Mouse (Mus musculus) left cerebral cortex, postnatal 36 days (tissue): ENCODE measurements around the gene Olfr455. TPM values are rescaled to one million over a fixed set of nuclear protein-coding genes. Genes with fewer than 3 reads are reported as not detected.
A peak's percentile ranks its signal among the peaks of the same experiment; 100 is the strongest.

Source experiments
- DNase-seq, 2 experiments: peaks; one replicate each; pipeline ENCODE4 v3.0.0; 2021 to 2022; ENCODE audit warnings: low spot score in 2 of 2, mixed read lengths in 1 of 2
- intact Hi-C: fragments of 180-260 bp; cut with DNase I; formaldehyde crosslinking; loops from one replicate; pipeline ENCODE4 v1.15.1; 2025
- total RNA-seq, 2 experiments: library from RNA; stranded (reverse); gene quantifications; 2 replicates each; pipeline ENCODE4 v1.2.3; 2021

Olfr455 gene
- not detected for total RNA-seq

GRCm38 (mm10) chr6:42547461-42547860, at the start of gene Olfr455:
TSS of gene Olfr455 (minus strand) at chr6:42547587.
- DNase-seq = no peak
- intact Hi-C loops = no loop called here

- intact Hi-C loops = no loop called here
- no peak for DNase-seq
Observed at GRCm38 (mm10) chr6:42593138-42593882, 45.9 kb upstream of the Olfr455 start.

DNA sequence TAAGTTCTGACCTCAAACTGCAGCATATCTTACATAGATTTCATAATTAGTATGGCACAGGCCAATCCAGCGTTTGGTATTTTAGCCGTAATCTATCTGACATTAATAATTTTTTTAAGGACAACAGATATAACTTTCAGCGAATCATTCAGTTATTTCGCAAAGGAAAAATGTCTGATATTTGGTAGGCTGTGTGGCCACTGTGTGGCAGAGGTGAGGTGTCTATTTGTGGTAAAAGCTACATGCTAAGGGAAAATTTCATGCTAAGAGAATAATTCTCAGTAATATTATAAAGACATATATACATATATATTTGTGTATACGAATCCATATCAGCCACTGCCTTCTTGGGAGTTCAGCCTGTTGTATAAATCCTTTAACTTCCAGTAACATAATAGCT, 39.2 kb upstream of the Olfr455 start:
- intact Hi-C loops = loop anchor here (5.0 to 10.0 kb wide), 2 partner anchors 202 to 264 kb away; partner anchors contain the start of gene Fam131b
- DNase-seq = no peak

DNA sequence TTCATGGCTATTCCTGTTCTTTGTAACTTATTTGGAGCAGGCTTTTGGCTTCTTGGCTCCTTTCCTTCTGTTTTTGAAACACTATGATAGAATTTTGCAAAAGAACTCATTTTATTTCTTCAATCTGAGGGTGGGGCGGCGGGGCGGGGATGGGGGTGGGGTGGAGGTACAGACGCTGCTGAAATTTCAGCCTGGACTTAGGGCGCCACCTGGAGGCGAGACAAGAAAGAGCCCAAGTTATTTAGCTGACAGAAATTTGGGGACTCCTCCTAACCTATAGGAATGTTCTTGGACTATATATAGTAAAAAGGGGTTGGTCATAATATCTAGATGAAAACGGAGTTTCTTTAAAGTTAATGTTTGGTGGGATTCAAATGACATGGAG, 36.1 kb upstream of the Olfr455 start:
- DNase-seq = peak; percentile 50 to 53
- intact Hi-C loops = loop anchor here (2.0 to 10.0 kb wide), 3 partner anchors 199 to 821 kb away; no protein-coding TSS in a partner anchor

DNA sequence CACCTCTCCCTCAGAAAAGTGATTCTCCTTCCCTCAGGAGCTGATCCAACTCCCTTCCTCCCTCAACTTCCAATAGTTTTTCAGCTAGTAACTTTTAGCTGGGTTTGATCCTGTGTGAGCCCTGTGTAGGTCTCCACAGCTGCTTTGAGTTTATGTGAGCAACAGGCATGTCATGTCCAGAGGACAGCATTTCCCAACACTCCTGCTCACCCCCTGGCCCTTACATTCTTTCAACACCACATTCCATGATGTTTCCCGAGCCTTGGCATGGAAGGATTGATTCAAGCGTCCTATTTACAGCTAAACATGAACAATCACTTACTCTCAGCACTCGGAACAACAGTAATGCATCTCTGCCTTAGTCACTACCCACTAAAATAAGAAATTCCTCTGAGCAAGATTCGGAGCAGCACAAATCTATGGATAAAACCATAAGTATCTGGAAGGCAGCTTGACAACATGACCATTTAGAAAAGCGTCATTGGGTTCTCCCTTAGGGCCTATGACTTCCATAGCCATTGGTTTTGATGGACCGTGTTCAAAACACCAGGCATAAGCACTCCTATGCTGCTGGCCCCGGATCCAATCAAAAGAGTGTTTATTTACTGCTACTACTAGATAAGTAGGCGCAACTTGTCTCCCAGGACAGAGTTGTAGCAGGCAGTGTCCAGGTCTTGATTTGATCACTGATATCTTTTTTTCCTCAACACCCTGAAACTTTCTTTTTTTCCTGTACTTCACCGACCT, 35.5 kb upstream of the Olfr455 start:
- intact Hi-C loops = loop anchor here (2.0 to 10.0 kb wide), 3 partner anchors 198 to 821 kb away; no protein-coding TSS in a partner anchor
- no peak for DNase-seq

- no peak for DNase-seq
- intact Hi-C loops = no loop called here
Observed at GRCm38 (mm10) chr6:42578678-42579077, 31.3 kb upstream of the Olfr455 start.

DNA sequence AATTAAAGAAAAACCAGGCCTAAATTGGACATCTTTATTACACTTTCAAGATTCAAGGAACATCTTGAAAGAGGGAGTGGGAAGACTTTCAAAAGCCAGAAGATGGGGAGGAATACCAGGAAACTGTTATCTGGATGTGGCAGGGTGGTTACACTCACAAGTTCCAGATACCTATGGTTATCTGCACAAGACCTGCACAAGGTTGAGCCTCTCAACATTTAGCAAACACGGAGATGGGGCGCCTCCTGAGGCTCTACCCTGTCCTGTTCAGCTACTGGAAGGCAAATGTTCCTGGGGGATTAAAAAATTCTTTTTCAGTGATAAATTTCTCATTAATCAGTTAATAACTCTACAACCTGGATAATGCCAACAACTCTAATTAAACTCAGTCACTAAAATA, 30.0 kb upstream of the Olfr455 start:
- DNase-seq = no peak
- intact Hi-C loops = no loop called here

DNA sequence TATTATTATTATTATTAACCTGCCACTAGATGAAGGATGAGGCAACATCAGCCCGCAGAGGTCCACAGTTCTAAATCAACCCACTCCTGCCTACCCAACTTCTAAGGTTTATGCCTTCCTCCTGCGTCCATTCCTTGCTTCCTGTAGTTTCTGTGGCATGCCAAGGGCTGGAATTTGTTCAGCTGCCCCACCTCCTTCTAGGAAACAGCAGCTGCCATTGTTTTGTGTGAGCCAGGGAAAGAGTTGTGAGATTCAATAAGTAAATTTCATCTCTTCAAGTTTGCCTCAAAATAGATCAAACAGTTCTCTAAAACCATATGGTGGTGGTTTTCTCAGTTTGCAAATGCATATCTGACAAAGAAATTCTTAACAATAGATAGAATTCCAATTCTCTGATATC, 20.8 kb upstream of the Olfr455 start:
- DNase-seq = peak in 1 of 2 experiments; percentile 40
- intact Hi-C loops = no loop called here

DNA sequence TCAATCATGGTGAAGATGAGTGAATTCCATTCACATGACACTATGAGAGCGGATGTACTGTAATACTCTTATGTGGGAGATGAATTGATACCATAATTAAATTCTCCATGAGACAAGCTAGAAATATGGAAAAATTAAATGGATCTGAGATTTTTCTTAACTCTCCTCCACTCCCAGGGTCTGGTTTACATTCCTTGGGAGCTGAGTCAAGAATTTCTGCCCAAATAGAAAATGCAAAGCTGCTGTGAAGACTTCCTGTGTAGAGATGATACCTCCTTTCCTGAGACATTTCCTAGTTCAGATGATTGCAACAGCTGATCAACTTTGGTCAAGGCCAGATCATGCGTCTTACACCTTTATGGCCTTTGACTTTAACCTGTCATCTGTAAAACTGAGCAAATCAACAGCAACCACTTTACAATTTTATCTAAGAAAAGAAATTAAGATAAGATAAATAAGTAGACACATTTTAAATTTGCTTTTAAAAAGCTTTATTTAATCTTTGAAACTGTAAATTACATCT, 18.8 kb upstream of the Olfr455 start:
- no peak for DNase-seq
- intact Hi-C loops = no loop called here

DNA sequence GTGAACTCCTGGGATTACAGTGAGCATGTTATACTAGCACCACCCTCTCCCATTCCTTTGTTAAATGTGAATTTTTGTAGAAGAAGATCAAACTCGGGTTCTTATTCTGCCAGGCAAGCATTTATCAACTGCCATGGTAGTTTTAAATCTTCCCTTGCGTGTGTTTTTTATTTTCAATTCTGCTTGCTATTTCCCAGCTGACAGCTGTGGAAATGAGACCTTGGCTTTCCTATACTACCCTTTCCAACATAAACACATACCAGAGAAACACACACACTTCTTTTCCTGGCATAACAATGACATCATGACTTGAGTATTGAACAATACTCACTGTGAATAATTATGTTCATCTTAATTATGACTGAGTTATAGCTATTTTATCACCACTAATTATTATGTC, 14.9 kb upstream of the Olfr455 start:
- intact Hi-C loops = no loop called here

DNA sequence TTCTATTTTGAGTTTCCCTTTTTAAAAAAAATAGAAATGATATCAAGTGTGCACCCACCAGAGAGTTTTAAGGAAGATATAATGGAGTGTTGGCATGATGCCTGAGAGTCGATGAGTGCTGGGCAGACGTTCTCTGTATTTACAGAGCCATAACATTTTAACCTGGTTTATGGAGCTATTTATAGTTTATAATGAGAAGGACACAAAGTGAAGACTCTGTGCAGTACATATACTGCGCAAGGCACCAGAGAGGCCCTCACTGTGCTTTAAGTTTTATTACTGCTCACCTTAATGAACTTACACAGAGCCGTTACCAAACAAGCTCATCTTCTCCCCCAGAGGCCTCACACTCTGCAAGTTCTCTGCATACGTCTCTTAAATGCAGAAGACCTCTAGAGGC, 13.5 kb upstream of the Olfr455 start:
- intact Hi-C loops = no loop called here

More for the DNA sequence above, 14.9 kb upstream of the Olfr455 start:
- DNase-seq = no peak

DNA sequence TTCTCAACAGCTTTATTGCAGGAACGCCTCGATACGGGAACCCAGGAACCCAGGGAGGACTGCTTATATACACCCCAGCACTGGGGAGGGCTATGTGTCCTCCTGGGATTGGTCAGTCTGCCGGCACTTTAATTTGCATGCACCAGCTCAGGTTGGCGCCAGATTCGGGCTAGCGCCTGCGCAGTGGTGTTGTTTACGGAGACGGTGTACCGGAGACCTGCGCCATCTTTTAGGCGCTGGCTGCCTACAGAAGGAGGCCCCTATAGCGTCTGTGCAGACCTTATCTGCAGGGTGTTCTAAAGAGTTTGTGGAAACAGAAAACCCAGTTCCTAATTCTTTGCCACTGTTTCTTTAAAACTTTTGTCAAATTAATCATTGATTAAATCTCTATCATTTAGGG, 11.3 kb upstream of the Olfr455 start:
- intact Hi-C loops = no loop called here
- no peak for DNase-seq

More for the DNA sequence above, 13.5 kb upstream of the Olfr455 start:
- no peak for DNase-seq

DNA sequence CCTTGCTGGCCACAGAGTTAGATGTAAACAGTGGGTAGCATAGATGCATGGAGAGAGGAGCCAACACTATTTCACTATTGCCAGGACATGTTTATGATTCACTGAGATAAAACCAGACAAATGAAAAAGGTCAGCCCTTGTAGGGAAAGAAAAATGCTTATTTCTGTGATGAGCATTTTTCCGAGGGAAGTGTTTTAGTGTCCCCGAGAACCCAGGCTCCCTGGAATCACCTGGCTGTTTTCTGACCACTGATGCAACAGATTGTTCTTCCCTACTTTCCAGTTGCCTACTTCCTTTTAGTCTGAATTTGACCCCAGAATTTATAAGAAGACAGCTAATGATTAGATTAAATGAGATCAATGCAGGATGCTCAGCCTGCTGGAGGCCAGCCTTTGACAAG, 1.2 kb downstream of the Olfr455 start:
- intact Hi-C loops = no loop called here
- DNase-seq = no peak

DNA sequence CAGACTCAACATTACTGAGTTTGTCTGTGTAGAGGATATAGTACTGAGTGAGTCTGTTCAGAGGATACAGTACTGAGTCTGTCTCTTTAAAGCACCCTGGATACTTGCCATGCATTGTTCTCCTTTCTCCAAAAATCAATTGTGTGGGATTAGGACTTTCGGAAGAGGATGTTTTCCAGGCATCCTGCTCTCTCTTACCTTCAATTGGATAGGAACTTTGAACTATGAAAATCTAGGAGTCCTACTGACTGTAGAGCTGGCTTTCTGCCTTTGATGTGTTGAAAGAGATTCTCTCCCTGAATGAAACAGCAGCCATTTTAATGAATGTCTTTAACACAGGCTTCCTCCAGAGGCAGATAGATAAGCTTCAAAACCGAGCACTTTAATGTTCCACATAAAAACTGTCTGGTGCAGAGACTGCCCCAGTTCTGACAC, 1.9 kb downstream of the Olfr455 start:
- intact Hi-C loops = no loop called here
- DNase-seq = no peak

DNA sequence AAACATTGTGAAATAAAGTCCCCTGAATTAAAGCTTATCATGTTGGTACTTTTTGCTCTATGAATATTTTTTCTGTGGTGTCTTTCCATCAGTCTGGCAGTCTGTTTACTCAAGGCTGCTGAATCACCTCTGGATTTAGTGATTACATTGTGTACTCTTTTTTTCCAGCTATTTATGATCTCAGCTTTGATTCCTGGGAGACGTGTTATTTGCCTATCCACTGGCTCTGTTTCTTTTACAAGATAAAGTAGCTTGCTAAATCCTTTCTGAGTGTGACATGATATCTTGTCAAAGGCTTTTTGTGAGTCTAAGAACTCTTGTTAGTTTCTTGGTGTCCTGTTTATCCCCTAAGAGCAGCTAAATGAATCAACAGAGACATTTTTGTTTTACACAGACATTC, 2.5 kb downstream of the Olfr455 start:
- intact Hi-C loops = no loop called here
- DNase-seq = no peak

DNA sequence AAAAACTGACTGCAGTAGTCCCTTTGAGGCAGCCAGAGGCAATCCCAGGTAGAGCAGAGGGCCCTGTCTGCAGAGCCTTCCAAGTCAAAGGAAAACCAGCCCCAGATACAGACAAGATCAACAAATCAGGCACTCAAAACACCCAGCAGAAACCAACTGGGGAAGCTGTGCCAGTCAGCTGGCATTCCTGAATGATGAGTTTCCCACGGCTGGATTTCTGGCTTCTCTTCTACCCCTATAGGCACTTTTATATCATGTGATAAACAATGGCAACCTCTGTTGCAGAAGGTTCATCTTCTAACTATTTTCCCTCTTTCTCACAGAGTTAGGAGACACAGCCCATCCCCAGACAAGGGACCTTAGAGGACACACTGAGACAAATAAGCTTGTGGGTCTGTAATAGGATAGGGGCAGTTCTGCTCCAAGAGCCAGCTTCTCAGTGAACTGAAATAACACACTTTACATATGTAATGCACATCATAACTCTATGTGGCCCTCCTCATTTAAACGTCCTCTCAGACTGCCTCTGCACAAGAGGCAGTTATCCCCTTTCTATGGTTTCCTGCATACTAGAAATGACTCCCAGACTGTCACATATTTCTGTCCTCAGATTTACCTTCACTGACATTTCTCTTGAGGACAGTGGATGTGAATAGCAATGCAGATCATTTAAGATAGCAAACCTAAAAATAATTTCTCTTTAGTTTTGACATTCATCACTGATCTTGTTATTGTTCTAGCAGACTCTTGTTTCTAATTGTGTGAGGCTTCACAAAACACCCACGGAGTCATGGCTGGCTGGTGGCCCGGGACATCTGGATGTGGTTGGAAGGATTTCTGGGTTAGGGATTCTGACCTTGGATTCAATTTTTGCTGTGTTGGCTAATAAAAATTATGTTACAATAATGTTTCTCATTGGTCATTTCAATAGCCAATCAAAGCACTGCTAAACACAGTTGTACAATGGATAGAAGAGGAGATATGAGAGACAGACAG, 5.1 kb downstream of the Olfr455 start:
- no peak for DNase-seq
- intact Hi-C loops = no loop called here

DNA sequence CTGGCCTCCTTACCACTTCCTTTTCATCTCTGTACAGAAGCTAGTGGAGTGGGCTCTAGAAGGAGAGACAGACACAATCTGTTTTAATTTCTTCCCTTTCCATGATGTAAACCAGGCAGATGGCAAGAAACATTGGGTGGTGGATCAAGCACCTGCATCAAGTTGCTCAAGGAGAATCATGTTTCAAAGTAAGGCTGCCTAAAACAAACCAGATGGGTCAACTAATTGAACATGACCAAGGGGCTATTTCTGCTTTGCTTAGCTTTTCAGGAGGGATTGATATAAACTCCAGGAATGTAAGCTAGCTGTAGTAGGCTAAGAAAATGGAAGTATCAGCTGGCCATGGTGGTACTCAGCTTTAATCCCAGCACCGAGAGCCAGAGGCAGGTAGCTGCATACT, 6.7 kb downstream of the Olfr455 start:
- intact Hi-C loops = no loop called here
- DNase-seq = no peak

DNA sequence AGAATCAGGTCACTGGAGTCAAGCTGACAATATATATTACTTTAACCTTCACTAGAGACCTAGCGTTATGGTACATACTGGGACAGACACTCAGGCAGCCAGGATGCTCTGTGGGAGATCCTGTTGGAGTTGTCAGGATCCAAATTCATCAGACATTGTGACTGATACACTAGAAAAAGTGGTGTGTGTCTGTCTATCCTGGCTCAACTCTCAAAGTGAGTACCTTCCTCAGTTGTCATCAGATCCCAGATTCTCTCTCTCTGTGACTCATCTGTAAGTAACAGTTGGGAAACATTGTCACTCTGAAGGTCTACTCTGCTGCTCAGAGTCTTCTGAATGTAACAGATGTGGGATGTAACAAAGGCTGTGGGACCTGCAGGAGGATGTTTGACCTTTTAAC, 7.7 kb downstream of the Olfr455 start:
- intact Hi-C loops = no loop called here
- no peak for DNase-seq

DNA sequence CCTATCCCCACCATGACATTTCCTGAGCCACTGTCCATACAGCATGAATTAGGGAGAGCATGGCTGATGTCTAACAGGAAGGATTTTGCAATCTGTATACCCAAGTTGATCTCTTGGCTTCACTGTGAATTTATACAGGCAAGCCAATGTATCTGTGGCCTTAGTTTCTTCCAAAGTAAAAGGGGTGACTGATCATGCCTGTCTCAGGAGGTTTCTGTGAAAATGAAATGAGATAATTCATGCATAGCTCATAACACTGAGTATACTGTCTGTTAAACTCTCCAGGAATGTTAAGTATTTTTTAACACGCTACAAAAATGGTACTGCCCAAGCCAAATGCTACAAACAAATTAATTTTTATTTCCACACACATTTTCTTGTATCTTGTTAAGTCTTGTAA, 33.9 kb downstream of the Olfr455 start:
- DNase-seq = no peak
- intact Hi-C loops = no loop called here

- no peak for DNase-seq
- intact Hi-C loops = no loop called here
Observed at GRCm38 (mm10) chr6:42509311-42509710, 38.1 kb downstream of the Olfr455 start.
